17 mouse cellular contexts compared by ENCODE assay signal in genomic region chr19:55652693-55653265, GRCm38 (mm10).
"Had no signal": no experiment of that assay in that cellular context is flagged by ENCODE, and none has a peak within 500 bp of the region (broad histone marks: within the 10 kb centered on the region; RNA-seq: fewer than 3 reads in every experiment).

No protein-coding gene starts in this region.

- H3K27me3 ChIP-seq: lung, embryonic 15.5 days; midbrain, embryonic 13.5 days; midbrain, embryonic 15.5 days had no signal

- H3K27ac ChIP-seq: liver, embryonic 12.5 days; liver, embryonic 14.5 days; lung, embryonic 15.5 days; macrophage; midbrain, embryonic 13.5 days; midbrain, embryonic 15.5 days; neural tube, embryonic 12.5 days had no signal

- ATAC-seq: liver, embryonic 12.5 days; lung, postnatal 0 days; midbrain, embryonic 13.5 days; midbrain, embryonic 15.5 days had no signal

- H3K9ac ChIP-seq: liver, embryonic 12.5 days; liver, embryonic 14.5 days; lung, embryonic 15.5 days; midbrain, embryonic 13.5 days; midbrain, embryonic 15.5 days; neural tube, embryonic 12.5 days had no signal

- H3K4me1 ChIP-seq: lung, embryonic 15.5 days; midbrain, embryonic 13.5 days; midbrain, embryonic 15.5 days; neural tube, embryonic 12.5 days had no signal

- DNase-seq: lung, adult 18-20 months; lung, postnatal 14 days; lung, postnatal 36 days; retina, postnatal 1 day; right cerebral cortex, adult 18-20 months; thymus, adult 18-20 months; thymus, postnatal 14 days; thymus, postnatal 36 days had no signal

- H3K4me2 ChIP-seq: liver, embryonic 12.5 days; lung, embryonic 15.5 days; midbrain, embryonic 11.5 days; midbrain, embryonic 13.5 days; midbrain, embryonic 15.5 days; neural tube, embryonic 12.5 days had no signal

- H3K4me3 ChIP-seq: liver, embryonic 12.5 days; lung, embryonic 15.5 days; midbrain, embryonic 13.5 days; midbrain, embryonic 15.5 days; neural tube, embryonic 12.5 days had no signal

- H3K9me3 ChIP-seq: liver, embryonic 12.5 days; lung, embryonic 15.5 days; midbrain, embryonic 13.5 days; midbrain, embryonic 15.5 days; neural tube, embryonic 12.5 days had no signal

- H3K36me3 ChIP-seq: liver, embryonic 12.5 days; lung, embryonic 15.5 days; midbrain, embryonic 13.5 days; midbrain, embryonic 15.5 days; neural tube, embryonic 12.5 days had no signal
